Mouse (Mus musculus): ENCODE measurements at regions not wholly inside any gene's neighbourhood (a gene's known extent, or its start where the extent isn't known, plus 50 kb on each side); places are given as distances from the start of the nearest gene placed in this dataset.

DNA sequence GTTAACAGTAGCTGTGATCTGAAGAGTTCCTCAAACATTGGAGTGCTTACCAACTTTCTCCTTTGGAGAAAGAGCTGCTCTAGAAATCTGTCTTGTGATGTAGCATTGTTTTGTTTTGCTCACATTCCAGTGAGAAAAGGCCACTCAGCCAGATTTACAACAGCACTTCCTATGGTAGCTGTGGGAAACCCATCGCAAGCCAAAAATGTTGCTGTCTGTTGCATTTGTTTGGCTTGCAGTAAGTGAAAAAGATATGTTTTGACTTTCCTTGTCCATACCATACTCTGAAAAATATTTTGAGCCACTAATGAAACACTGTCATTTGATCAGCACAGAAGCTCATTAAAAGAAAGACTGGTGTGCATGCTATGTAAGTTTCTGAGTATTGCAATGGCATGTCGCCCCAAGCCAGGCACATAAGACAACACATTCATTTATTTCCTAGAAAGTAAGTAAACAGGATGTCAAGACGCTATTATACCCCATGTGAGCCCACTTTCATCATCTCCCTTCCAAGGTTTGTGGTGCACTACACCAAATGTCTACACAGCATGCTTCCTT lies 66.2 kb downstream of the Car2 start:
- ATAC-seq (ENCODE audit: low read depth): no peak
- WGBS: 72% methylated on average over 3 of the region's 3 CpGs

DNA sequence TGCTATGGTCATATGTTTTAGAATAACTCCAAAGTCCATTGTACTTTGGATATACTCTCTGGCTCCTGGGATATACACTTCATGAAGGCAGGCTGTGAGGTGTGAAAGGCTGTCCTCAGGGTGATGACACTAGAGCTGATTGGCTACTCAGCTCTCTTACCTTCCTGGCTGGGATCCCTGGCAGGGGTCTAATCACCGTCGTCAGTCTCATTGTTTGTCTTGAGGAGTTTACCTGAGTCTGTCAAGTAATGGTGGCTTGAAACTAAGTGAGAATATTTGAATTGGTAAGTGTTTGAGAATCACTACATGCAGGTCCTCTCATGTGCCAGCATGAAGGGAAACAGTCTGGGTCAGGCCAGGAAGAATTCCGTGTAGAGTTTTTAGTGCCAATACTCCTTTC lies 66.9 kb downstream of the Car2 start:
- H3K4me3 ChIP-seq (ENCODE audit: low read depth, low read length): no peak overlapping the region
- DNase-seq (ENCODE audit: low spot score) (no peak), ATAC-seq (ENCODE audit: low read depth) (no peak)
- H3K9me3 ChIP-seq (ENCODE audit: control insufficient read depth, low read length): no peaks in the 10 kb centered on the region
- H3K36me3 ChIP-seq (ENCODE audit: control insufficient read depth, insufficient read depth, low read length): no peaks in the 10 kb centered on the region
- WGBS: 39% methylated on average over 3 of the region's 3 CpGs
- H3K4me2 ChIP-seq (ENCODE audit: low read depth, low read length): no peak overlapping the region
- no peak overlapping the region for H3K27ac ChIP-seq (replicated peaks; ENCODE audit: low read depth, low read length)
- H3K9ac ChIP-seq (ENCODE audit: low read depth, low read length): no peak overlapping the region
- H3K27me3 ChIP-seq (replicated peaks; ENCODE audit: control insufficient read depth, insufficient read depth, low read length): no peaks in the 10 kb centered on the region
- H3K4me1 ChIP-seq (ENCODE audit: control insufficient read depth, insufficient read depth, low read length): no peaks in the 10 kb centered on the region

More for the DNA sequence above, 66.2 kb downstream of the Car2 start:
- Histone ChIP-seq H3K9ac (ENCODE audit: low read depth, low read length) (no peak overlapping the region), H3K4me1 (ENCODE audit: control insufficient read depth, insufficient read depth, low read length) (no peaks in the 10 kb centered on the region), H3K4me3 (ENCODE audit: low read depth, low read length) (no peak overlapping the region), H3K27me3 (replicated peaks; ENCODE audit: control insufficient read depth, insufficient read depth, low read length) (no peaks in the 10 kb centered on the region), H3K36me3 (ENCODE audit: control insufficient read depth, insufficient read depth, low read length) (no peaks in the 10 kb centered on the region), H3K4me2 (ENCODE audit: low read depth, low read length) (no peak overlapping the region), H3K9me3 (ENCODE audit: control insufficient read depth, low read length) (no peaks in the 10 kb centered on the region), H3K27ac (replicated peaks; ENCODE audit: low read depth, low read length) (no peak overlapping the region)
- no peak for DNase-seq (ENCODE audit: low spot score)

DNA sequence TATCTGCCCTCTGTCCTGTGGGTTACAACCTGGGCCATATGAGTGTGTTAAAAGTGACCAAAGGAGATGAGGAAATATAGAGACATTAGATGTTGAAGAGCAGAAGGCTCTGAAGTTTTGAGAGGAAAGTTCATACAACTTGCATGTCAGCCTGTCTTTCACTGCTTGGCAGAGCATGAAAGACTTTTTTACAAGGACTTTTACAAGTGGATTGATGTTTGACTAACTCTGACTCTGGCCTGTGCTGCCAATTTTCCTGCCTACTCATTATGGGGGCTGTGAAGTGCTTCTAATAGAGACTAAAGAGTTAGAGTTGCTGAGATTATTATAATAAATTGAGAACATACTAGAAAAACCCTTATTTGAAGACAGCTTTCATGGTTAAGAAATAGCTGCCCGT lies 71.4 kb downstream of the Car2 start:
- Histone ChIP-seq H3K4me3 (ENCODE audit: low read depth, low read length) (no peak overlapping the region), H3K9ac (ENCODE audit: low read depth, low read length) (no peak overlapping the region), H3K9me3 (ENCODE audit: control insufficient read depth, low read length) (no peaks in the 10 kb centered on the region), H3K27ac (replicated peaks; ENCODE audit: low read depth, low read length) (no peak overlapping the region), H3K27me3 (replicated peaks; ENCODE audit: control insufficient read depth, insufficient read depth, low read length) (no peaks in the 10 kb centered on the region), H3K36me3 (ENCODE audit: control insufficient read depth, insufficient read depth, low read length) (no peaks in the 10 kb centered on the region), H3K4me1 (ENCODE audit: control insufficient read depth, insufficient read depth, low read length) (no peaks in the 10 kb centered on the region), H3K4me2 (ENCODE audit: low read depth, low read length) (no peak overlapping the region)
- WGBS: 77% methylated on average over 1 of the region's 1 CpGs
- no peak for DNase-seq (ENCODE audit: low spot score)
- no peak for ATAC-seq (ENCODE audit: low read depth)

DNA sequence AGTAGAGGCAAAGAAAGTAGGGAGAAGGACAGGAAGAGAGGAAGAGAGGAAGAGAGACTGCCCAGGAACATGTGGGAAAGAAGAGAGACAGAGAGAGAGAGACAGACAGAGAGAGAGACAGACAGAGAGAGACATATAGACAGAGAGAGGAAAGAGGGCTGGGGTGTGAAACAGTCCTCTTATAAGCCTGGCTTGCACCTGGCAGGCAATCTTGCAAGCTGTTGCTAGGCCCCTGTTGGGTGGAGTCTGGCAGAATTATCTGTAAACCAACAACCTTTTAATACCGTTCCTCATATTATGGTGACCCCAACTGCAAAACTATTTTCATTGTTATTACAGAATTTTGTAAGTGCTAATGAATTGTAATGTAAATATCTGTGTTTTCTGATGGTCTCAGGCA lies 72.2 kb downstream of the Car2 start:
- Histone ChIP-seq H3K4me1 (ENCODE audit: control insufficient read depth, insufficient read depth, low read length) (no peaks in the 10 kb centered on the region), H3K4me3 (ENCODE audit: low read depth, low read length) (no peak overlapping the region), H3K36me3 (ENCODE audit: control insufficient read depth, insufficient read depth, low read length) (no peaks in the 10 kb centered on the region), H3K9ac (ENCODE audit: low read depth, low read length) (no peak overlapping the region), H3K27ac (replicated peaks; ENCODE audit: low read depth, low read length) (no peak overlapping the region), H3K4me2 (ENCODE audit: low read depth, low read length) (no peak overlapping the region), H3K9me3 (ENCODE audit: control insufficient read depth, low read length) (no peaks in the 10 kb centered on the region), H3K27me3 (replicated peaks; ENCODE audit: control insufficient read depth, insufficient read depth, low read length) (no peaks in the 10 kb centered on the region)
- no peak for DNase-seq (ENCODE audit: low spot score)
- 73% methylated on average over 1 of the region's 1 CpGs for WGBS
- ATAC-seq (ENCODE audit: low read depth): no peak

DNA sequence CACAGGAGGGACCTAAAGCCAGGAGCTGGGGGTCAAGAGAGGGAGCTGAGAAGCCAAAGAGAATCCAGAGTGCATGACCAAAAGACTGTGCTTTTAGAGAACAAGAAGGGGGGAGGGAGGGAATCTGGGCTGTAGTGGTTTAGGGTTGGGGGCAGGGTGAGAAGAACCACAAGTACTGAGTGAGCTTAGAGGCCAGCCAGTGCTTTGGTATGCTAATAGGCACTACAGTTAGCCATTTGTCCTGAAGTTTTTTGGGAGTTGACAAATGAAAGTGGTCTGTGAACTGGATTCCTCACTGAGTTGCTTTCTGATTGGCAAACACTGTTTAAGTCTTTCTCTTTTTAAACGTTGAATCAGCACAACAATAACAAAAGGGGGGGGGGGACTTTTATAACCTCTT lies 73.5 kb downstream of the Car2 start:
- Histone ChIP-seq H3K9ac (ENCODE audit: low read depth, low read length) (no peak overlapping the region), H3K27me3 (replicated peaks; ENCODE audit: control insufficient read depth, insufficient read depth, low read length) (no peaks in the 10 kb centered on the region), H3K36me3 (ENCODE audit: control insufficient read depth, insufficient read depth, low read length) (no peaks in the 10 kb centered on the region), H3K27ac (replicated peaks; ENCODE audit: low read depth, low read length) (no peak overlapping the region), H3K4me1 (ENCODE audit: control insufficient read depth, insufficient read depth, low read length) (no peaks in the 10 kb centered on the region), H3K9me3 (ENCODE audit: control insufficient read depth, low read length) (no peaks in the 10 kb centered on the region), H3K4me2 (ENCODE audit: low read depth, low read length) (no peak overlapping the region), H3K4me3 (ENCODE audit: low read depth, low read length) (no peak overlapping the region)
- DNase-seq (ENCODE audit: low spot score): no peak
- ATAC-seq (ENCODE audit: low read depth): no peak
- WGBS: 0% methylated on average over 1 of the region's 1 CpGs

DNA sequence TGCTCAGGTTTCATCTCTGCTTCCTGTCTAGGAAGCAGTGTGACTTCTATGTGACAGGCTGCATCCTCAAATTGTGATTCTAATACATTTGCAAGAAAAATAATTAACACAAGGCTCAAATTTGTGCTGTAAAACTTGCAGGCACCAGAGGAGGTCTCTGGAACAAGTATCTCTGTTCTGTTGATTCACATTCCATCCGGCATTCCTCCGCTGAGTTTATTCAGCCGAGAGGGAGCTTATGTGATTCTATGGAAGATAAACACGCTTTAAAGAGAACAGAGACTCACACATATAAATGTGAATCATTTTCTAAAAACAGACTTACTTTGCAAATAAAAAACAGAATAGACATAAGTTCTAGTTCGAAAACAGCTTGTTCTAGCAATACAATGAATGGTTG lies 78.7 kb downstream of the Car2 start:
- WGBS: 56% methylated on average over 5 of the region's 5 CpGs
- Histone ChIP-seq H3K4me3 (ENCODE audit: low read depth, low read length) (no peak overlapping the region), H3K9me3 (ENCODE audit: control insufficient read depth, low read length) (no peaks in the 10 kb centered on the region), H3K27me3 (replicated peaks; ENCODE audit: control insufficient read depth, insufficient read depth, low read length) (no peaks in the 10 kb centered on the region), H3K36me3 (ENCODE audit: control insufficient read depth, insufficient read depth, low read length) (no peaks in the 10 kb centered on the region), H3K4me1 (ENCODE audit: control insufficient read depth, insufficient read depth, low read length) (no peaks in the 10 kb centered on the region), H3K9ac (ENCODE audit: low read depth, low read length) (no peak overlapping the region), H3K4me2 (ENCODE audit: low read depth, low read length) (no peak overlapping the region), H3K27ac (replicated peaks; ENCODE audit: low read depth, low read length) (no peak overlapping the region)
- DNase-seq (ENCODE audit: low spot score): no peak
- no peak for ATAC-seq (ENCODE audit: low read depth)

DNA sequence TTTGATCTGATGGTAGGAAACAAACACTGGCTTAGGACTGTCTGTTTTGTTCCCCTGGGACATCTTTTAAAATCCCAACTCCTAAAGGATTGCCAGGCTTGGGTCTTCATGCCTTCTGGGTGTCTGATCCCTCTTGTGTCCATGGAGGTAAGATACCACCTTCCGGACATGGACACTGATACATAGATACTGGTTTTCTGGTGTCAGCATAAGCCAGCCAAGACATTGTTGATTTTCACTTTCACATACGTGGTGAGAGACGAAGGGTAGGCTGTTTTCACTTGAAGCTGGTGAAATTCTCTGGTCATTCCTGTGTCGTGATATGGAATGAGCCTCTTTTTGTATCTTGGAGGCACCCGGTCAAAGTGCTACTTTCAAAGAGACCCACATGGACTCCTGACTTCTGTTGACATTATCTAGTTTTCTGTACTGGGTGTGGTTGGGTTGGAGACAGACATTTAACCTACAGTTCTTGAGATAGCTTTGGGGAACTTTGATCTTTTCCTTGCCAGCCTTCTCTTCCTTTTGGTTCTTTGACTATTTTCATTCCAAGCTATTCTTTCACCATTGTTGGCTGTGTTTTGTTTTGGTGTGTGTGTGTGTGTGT lies 79.5 kb downstream of the Car2 start:
- Histone ChIP-seq H3K27me3 (replicated peaks; ENCODE audit: control insufficient read depth, insufficient read depth, low read length) (no peaks in the 10 kb centered on the region), H3K27ac (replicated peaks; ENCODE audit: low read depth, low read length) (no peak overlapping the region), H3K9ac (ENCODE audit: low read depth, low read length) (no peak overlapping the region), H3K4me1 (ENCODE audit: control insufficient read depth, insufficient read depth, low read length) (no peaks in the 10 kb centered on the region), H3K4me2 (ENCODE audit: low read depth, low read length) (no peak overlapping the region), H3K36me3 (ENCODE audit: control insufficient read depth, insufficient read depth, low read length) (no peaks in the 10 kb centered on the region), H3K9me3 (ENCODE audit: control insufficient read depth, low read length) (no peaks in the 10 kb centered on the region), H3K4me3 (ENCODE audit: low read depth, low read length) (no peak overlapping the region)
- 81% methylated on average over 5 of the region's 5 CpGs for WGBS
- ATAC-seq (ENCODE audit: low read depth): no peak
- no peak for DNase-seq (ENCODE audit: low spot score)

DNA sequence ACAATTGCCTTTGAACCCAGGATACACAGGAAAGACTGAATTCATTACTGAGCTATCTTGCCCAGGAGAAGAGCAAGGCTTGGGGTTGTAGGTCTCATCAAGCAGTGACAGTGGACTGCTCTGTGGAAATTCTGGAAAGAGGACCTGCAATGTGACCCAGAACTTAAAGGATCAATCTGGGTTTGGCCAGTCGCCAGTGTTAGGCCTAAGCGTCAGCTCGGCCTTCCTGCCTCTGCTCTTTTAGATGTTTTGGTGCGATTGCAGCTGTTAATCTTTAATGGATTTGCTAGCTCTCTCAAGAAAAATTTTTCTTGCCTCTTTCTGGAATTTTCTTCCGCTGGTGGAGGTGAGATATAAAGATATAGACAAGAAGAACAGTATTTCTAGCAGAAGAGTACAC lies 81.2 kb downstream of the Car2 start:
- H3K4me3 ChIP-seq (ENCODE audit: low read depth, low read length): no peak overlapping the region
- no peak overlapping the region for H3K4me2 ChIP-seq (ENCODE audit: low read depth, low read length)
- ATAC-seq (ENCODE audit: low read depth): no peak
- no peaks in the 10 kb centered on the region for H3K4me1 ChIP-seq (ENCODE audit: control insufficient read depth, insufficient read depth, low read length)
- H3K9ac ChIP-seq (ENCODE audit: low read depth, low read length): no peak overlapping the region
- DNase-seq (ENCODE audit: low spot score): no peak
- WGBS: 81% methylated on average over 5 of the region's 5 CpGs
- no peaks in the 10 kb centered on the region for H3K36me3 ChIP-seq (ENCODE audit: control insufficient read depth, insufficient read depth, low read length)
- no peak overlapping the region for H3K27ac ChIP-seq (replicated peaks; ENCODE audit: low read depth, low read length)
- H3K9me3 ChIP-seq (ENCODE audit: control insufficient read depth, low read length): no peaks in the 10 kb centered on the region
- H3K27me3 ChIP-seq (replicated peaks; ENCODE audit: control insufficient read depth, insufficient read depth, low read length): no peaks in the 10 kb centered on the region

DNA sequence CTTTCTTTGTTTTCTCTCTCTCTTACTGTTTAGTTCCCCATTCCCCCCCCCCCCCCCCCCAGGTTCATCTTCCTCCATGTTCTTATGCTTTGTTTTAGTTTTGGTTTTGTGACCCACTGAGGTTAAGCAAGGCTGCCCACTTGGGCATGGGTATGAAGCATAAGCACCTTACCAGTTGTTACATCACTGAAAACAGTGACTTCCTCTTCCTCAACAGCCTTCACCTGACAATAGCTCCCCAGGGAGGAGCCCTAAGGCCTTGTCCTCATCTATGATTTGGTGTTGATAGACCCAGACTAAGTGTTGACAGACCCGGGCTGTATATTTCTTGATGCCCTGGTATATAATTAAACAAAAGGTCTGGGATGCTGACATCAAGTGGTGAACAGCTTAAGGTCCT lies 82.3 kb downstream of the Car2 start:
- Histone ChIP-seq H3K27ac (replicated peaks; ENCODE audit: low read depth, low read length) (no peak overlapping the region), H3K27me3 (replicated peaks; ENCODE audit: control insufficient read depth, insufficient read depth, low read length) (no peaks in the 10 kb centered on the region), H3K36me3 (ENCODE audit: control insufficient read depth, insufficient read depth, low read length) (no peaks in the 10 kb centered on the region), H3K4me2 (ENCODE audit: low read depth, low read length) (no peak overlapping the region), H3K9me3 (ENCODE audit: control insufficient read depth, low read length) (no peaks in the 10 kb centered on the region), H3K4me3 (ENCODE audit: low read depth, low read length) (no peak overlapping the region), H3K9ac (ENCODE audit: low read depth, low read length) (no peak overlapping the region), H3K4me1 (ENCODE audit: control insufficient read depth, insufficient read depth, low read length) (no peaks in the 10 kb centered on the region)
- ATAC-seq (ENCODE audit: low read depth): no peak
- DNase-seq (ENCODE audit: low spot score): no peak
- WGBS: 75% methylated on average over 1 of the region's 1 CpGs
